Mouse (Mus musculus): ENCODE data around the gene Cyth3. TPM values are rescaled to one million over a fixed set of nuclear protein-coding genes. Genes with fewer than 3 reads are reported as not detected.

Gene Cyth3
- total RNA-seq, 2 experiments from 2014 or later, result 195 to 200 TPM

DNA sequence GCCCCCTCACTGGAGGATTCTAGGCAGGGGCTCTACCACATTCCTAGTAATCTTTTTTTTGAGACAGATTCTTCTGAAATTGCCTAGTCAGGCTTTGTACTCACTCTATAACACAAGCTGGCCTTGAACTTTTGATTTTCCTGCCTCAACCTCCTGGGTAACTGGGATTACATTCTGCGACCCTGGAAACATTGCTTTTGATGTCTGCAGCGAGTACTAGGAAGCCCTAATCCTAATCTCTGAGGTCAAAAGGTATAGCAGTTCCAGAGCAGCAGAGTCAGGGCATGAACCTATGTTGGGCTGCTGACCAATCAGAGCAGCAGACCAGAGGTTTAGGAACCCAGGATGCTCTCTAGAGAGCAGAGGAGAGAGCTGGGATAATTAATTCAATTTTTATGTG, 6.9 kb upstream of the Cyth3 start:
- no peak for DNase-seq (ENCODE audit: low spot score in 2 of 2)

DNA sequence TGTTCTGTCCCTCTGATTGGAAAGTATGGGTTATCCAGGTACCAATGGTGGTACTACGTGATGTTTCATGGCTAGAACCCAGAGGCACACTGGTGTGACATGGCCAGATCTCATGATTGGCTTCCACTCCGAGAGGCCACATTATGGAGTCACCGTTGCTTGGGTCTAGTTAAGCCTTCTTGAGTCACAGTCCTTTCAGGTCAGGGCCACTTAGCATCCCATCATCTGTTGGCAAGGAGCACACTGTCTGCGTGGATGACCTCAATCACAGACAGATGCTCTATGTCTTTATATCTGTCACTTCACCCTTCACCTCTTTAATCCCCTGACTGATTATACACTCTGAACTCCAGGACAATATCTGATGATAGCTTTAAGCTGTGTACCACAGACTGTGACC, 6.1 kb upstream of the Cyth3 start:
- DNase-seq (ENCODE audit: low spot score in 2 of 2), result no peak

DNA sequence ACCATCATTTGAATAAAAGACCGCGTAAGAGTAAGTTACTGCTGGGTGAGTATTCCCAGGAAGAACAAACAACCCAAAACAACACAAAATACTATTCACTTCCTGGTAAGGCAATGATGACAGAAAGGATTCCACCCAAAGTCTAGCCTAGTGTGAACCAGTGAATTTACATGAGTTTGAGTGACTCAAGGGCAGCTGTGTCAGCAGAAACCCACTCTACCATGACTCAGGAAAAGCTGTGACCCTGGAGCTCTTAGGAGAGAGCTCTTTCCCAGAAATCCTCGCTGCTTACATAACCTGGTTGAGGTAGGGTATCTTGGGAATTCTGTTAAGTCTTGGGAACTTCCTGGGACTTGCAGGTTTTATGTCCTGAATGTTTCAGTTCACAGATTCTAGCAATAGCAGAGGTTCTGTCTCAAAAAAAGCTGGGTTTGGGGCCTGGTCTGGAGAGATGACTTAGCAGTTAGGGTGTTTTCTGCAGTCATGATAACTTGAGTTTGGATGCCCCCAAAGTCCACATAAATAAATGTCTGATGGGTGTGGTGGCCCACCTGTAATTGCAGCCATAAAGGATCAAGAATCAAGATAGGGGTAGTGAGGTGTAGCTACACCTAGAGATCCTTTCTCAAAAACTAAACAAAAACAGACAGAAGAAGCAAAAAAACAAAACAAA, 5.5 kb upstream of the Cyth3 start:
- DNase-seq (ENCODE audit: low spot score in 2 of 2), result no peak

DNA sequence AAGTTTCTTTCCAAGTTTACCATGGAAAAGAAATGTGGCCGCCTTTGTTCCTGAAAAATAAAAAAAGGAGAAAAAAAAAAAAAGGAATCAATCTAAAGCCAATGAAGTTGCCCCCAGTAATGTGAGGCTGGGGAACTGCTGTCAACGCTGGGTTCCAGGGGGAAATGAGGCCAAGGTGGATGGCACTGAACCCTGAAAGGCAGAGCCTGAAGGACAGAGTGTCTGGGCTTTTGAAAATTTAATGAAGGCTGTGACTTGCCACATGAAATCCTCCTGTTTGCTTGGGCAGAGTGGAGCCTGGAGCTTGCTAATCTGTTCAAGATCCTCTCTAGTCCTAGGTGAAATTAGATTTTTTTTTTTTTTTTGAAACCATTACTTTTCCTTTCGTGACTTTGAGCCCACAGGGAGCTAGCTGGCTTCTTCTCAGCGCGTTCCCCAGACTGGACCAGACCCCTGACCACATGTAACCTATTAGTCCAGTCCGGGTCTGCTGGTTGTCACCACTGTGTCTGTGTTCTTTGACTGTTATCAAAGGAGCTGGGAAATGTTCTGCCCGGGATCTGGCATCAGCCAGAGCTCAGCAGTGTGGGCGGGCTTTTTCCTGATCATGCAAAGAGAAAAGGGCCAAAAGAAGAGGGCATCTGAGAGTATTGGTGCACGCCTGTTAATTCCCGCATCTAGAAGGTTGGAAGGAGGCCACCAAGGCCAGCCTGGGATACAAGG, 4.6 kb upstream of the Cyth3 start:
- no peak for DNase-seq (ENCODE audit: low spot score in 2 of 2)

DNA sequence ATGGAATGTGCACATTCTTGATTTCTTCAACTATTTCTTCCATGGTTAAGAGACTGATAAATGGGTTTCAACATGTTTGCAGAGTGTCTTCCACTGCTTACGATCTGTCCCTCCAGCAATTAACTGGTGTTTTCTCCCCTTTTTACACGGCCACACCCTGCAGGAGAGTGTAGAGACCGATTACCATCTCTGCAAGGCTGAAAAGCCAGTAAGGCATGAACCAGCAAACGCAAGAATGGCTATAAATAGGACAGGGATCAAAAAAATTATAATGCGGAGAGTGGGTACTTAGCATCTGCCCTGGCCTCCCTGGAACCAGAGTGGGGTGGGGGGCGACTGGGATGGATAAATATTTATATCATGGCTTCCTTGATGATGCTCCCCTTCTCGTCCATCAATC, 3.7 kb upstream of the Cyth3 start:
- DNase-seq (ENCODE audit: low spot score in 2 of 2), result no peak

DNA sequence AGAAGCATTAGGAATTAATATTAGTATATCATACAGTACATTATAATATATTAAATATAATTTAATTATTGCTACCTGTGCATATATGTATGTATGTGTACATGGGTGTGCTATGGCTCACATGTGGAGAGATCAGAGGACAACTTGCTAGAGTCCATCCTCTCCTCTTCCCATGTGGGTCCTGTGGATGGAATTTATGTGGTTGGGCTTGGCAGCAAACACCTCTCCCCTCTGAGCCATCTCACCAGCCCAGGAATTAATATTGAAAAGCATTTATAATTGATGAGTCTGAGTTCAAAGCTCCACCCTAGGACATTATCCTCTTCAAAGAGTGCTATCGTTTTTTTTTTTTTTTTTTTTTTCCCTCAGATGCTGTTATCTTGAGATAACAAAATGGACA, 2.1 kb upstream of the Cyth3 start:
- DNase-seq (ENCODE audit: low spot score in 2 of 2), result no peak

DNA sequence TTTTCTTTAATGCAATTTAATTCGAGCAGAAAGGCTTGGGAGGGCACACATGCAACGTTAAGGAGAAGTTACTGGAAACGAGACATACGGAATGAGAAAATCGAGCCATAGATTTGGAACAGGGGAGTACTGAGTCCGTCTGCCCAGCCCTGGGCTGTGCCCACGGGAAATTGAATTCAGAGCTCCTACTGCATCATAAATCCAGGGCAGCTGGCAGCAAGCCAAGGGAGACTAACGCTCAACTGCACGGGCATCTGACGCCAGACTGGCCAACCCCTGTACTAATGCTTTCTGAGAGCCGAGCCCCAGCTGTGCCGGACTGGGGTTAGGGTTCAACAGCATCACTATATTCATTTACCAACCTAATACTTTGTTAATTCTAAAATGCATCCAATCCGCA, 1.3 kb upstream of the Cyth3 start:
- peak; percentile 44 to 70 for DNase-seq (ENCODE audit: low spot score in 2 of 2)

DNA sequence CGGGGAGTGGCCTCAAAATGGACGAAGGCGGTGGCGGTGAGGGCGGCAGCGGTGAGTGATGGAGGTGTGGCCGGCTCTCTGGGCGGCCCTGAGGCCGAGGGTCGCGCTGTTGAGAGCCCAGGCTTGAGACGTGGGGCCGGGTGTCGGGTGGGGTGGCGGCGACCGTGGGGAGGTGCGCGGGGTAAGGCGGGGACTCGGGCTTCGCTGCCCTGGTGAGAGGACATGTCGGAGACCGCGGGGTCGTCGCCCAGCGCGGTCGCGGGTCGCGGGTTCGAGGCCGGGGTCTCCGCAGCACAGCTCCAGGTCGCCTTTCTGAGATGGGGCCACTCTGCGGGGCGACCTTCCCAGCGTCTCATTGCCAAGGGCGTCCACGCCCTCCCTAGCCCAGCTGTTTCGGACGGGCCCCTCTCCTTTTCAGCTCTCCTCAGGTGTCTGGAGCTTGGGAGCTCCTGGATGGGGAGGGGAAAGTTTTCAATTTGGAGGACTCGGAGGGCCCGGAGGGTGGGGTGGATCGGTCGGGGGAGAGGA, 440 bp downstream of the Cyth3 start:
- no peak for DNase-seq (ENCODE audit: low spot score in 2 of 2)

DNA sequence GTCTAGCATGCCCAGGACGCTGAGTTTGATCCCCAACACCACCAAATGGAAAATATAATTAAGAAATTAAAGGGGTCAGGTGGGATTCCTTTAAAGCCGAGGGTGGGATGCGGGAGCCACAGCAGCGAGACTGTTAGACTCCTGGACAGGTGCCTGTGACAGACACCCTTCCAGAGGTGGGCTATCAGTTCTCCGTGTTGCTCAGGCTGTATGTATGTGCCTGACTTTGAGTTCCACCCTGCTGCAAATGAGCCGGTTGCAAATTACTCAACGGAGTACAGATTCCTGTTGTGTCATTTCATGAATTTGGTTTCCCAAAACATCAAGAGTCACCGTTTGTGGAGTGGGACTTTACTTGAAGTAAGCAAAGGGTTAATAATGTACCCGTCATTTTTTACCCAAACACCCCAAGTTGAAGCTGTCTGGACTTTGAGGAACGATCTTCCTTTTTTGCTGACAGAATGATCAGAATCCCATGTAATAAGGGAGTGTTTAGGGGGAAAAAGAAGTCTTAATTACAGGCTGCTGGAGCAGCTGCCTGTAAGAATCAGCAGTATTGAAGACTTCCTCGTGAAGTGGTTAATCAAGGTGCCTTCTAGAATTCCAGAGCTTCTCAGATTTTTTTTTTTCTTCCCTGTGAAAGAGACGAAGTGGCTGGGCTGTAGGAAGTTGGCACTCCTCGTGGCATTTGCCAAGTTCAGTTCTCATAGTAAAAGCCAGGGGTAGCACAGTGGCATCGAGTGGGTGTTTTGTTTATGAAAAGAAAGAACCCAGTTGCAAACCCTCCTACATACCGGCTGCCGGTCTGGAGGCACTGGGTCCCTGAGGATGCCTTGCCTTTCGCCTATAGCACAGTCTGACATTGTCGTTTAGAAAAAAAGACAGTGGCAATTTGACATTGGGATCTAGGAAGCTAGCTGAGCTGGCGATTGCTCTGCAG, 1.4 kb downstream of the Cyth3 start:
- DNase-seq (ENCODE audit: low spot score in 2 of 2), result no peak

DNA sequence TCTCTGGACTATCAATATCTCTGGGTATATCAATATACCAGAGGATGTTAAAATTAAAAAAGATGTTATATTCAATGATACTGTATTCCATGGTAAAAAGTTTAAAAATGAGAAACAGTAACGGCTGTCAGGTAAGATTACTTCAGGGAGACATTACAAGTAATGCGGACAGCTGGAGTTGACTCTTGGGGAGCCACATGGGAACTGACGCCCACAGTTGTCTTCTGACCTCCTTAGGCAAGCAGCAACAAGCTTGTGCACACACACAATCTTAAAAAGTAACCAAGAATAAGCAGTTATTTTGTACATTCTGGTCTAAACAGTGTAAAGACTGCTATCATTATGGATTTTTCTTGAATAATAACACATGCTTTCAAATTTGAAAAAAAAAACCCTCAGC, 2.2 kb downstream of the Cyth3 start:
- DNase-seq (ENCODE audit: low spot score in 2 of 2), result no peak

DNA sequence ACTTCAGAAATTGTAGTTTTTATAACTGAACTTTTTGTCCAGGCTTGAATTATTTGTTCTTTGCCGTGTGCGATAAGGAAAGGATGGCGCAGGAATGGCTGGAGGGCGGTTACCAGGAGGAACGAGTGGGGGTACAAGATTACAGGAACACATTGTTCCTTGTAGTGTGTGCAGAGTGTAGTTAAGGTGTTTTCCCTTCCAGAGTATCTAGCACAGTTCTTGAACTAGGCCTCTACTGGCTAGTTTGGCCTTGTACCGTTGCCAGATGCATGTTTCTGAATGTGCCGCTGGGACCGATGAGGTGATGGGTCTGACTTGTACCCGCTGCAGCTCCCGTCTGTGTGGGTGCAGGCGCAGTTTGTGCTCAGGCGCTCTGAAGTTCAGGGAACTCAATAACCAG, 3.2 kb downstream of the Cyth3 start:
- DNase-seq (ENCODE audit: low spot score in 2 of 2), result no peak

DNA sequence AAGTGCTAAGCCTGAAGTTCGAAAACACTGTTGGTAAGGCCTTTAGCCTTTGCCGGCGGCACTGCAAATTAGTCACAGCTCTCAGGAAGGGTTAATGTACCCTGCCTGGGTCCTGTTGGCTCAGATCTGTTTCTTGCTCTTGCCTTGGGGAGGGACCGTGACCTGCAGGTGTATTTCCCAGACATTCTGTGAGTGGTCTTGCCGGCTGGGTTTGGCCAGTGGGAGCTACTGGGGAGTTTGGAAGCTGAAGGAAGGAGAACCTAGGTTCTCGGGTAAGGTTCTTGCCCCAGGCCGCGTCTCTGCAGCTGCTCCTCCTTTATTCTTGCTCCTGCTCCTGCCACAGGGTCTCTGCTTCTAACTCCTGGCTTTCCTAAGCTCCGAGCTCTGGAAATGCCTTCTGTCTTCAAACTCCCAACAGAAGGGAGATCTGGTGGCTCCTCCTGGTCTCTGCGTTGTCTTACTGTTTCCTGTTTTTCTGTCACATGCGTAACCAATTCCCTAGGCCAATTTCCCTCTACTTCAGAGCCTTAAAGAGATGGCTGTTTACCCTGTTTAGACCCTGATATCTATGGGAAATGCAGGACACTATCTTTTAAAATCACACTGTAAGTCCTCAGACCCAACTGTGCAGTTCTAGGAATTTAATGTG, 3.8 kb downstream of the Cyth3 start:
- no peak for DNase-seq (ENCODE audit: low spot score in 2 of 2)

DNA sequence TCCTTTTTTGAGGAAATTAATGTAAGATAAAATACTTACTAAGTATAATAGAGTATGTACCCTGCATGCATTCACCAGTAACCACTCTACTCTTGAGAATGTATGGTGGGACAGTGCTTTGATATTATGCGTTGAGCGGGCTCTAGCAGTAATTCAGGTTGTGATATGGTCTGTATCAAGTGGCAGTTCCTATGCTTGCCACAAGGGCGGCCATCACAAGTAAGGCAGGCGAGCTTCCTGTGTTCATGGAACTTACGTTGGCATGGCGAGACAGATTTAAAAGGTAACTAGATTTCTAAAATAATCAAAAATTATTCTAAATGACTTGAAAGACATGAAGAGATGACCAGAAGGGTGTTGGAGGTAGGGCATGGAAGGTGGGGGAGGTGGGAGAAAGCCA, 5.3 kb downstream of the Cyth3 start:
- no peak for DNase-seq (ENCODE audit: low spot score in 2 of 2)

DNA sequence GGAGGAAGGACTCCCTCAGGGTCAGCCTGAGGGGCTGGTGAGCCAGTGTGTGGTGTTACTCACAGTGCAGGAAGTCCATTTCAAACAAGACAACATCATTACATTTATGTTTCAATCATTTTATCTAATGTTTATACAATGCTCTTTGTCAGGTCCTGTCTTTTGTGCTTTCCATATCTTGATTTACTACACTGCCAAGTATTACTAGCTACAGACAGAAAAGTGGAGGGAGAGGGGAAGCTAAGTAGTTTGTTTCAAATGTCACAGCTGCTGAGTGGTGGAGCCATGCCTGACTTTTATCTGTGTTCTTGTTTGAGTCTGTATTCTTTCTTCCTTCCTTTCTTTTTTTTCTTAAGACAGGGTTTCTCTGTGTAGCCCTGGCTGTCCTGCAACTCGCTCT, 5.7 kb downstream of the Cyth3 start:
- no peak for DNase-seq (ENCODE audit: low spot score in 2 of 2)

DNA sequence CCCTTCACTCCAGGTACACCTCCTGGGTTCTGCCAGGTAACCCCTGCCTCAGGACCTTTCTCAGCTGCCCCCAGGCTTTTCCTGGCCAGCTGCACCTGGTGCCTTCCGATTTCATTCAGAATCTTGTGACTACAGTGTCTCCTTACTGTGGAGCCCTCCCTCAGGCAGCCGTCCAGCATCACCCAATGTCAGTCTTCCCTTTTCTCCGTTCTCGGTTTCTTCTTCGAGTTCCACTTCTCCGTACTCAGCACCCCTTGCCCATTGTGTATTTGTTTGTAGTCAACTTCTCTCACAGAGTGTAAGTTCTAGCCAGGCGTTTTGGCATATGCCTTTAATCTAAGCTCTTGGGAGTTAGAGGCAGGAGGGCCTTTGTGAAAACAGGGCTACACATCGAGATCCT, 7.4 kb downstream of the Cyth3 start:
- DNase-seq (ENCODE audit: low spot score in 2 of 2), result no peak

DNA sequence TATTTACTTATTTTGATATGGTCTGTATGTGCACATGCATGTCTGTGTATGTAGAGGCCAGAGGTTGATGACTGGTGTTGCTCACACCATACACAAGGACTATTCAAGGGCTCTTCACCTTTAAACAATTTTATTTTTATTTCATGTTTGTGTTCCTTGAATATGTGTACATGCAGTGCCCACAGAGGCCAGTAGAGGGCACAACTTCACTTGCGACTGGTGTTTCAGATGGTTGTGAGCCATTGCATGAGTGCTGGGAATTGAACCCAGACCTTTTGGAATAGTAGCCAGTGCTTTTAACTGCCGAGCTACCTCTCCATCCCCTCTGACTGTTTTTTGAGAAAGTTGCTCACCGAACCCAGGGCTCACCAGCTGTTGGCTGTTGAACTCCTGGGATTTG, 8.0 kb downstream of the Cyth3 start:
- no peak for DNase-seq (ENCODE audit: low spot score in 2 of 2)

DNA sequence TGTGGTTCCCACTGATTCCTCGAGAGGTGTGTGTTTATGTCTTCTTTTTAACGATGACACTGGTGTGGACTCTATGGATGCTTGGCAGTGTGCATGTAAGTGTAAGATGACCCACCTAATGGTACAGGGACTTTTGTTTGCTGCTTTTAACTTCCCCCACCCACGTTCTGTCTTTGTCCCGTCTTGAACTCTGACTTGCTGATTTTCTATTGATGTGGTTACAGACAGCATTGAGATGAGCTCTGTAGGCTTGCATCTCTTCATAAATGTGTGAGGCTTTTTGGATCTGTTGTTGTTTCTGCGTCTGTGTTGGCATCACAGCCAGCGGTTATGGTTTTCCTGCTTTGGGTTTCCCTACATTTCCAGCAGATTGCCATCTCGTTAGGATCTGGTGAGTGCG, 8.5 kb downstream of the Cyth3 start:
- DNase-seq (ENCODE audit: low spot score in 2 of 2), result no peak

DNA sequence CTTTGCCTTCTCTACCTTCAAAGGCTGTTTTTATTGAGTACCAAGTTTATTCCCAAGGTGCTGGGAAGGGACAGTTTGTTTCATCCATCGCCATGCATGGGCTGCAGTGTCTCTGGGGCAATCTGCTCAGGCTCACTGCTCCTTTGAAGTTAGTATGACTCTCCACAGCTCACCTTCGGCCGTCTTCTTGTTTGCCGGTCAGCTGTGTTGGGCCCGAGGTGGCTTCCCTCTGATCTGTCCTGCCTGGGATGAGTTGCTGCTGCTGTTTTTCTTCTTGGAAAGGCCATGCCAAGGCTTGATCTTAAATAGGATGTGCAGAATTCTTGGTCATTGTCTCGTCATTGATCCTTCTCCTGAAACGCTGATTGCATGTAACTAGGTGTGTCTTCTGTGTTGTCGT, 9.3 kb downstream of the Cyth3 start:
- no peak for DNase-seq (ENCODE audit: low spot score in 2 of 2)

DNA sequence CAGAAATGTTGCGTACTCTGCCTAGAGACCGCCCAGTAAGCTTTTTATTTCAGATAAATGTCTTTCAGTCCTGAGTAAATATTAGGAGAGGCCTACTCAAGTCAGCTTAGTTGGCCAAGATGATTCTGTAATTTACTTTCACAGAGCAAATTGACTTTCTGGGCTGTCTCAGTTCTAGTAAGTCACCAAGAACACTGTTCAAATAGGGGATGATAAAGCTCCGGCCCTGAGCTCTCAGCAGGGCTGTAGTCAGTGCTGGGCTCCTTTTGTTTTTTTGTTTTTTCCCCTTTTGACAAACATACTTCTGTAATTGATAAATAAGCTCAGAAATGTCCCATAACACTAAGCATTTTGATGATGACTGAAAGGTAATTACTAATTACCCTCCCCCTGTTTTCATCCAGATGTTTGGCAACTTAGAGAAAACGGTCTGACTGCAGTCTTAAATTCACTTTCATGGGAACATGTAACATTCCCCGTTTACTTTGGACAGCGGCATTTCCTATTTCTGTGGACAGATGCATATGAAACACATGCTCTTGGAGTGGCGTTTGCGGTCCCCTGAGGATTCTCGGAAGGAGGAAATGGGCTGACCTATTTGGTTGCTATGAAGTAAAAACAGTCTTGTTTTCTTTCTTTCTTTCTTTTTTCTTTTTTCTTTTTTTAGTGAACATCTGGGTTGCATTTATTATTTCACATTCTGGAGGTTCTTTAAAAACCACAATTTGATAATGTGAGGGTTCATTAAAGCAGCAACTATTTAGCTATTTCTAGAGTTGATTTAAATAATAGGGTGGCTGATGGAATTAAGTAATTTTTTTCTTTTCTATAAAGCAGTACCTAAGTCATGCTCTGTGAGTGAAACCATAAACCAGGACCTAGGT, 10.7 kb downstream of the Cyth3 start:
- no peak for DNase-seq (ENCODE audit: low spot score in 2 of 2)

DNA sequence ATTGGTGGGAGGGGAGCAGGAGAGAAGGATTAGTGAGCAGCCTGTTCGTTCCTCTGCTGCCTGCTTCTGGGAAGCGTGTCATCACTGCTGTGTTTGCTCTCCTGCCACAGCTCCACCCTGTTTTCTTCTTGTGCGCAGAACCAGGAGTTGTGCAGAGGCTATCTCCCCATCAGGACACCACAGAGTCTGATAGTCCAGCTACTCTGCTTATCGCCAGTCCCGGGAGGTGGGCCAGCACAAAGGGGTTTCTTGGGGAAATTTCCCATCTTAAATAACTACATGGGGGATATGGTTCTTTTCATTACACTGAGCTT, 11.3 kb downstream of the Cyth3 start:
- DNase-seq (ENCODE audit: low spot score in 2 of 2), result no peak

DNA sequence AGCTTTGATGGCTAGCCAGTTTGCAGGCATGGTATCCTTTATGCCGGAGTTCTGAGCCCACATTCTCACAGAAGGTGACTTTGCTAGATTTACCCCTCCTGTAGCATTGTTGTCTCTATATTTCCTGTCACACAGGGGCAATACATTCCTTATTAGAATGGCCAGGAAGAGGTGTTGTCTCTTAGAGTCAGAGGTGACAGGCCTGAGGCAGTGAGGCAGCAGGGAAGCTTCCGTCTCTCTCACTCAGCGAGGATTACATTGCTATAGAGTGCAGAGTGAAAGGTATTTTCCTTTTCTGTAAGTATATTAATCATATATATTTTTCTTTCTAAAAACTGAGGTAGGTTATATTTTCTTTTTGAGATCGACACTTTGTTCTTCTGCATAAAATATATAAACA, 11.6 kb downstream of the Cyth3 start:
- no peak for DNase-seq (ENCODE audit: low spot score in 2 of 2)
